Mouse (Mus musculus): Measurements from ENCODE around the gene Tmem132c. TPM values are rescaled to one million over a fixed set of nuclear protein-coding genes. Genes with fewer than 3 reads are reported as not detected.

The Tmem132c gene
- polyA plus RNA-seq, 1 experiment from 2014 or later, result 44.7 TPM

- H3K36me3 ChIP-seq, result peaks cover 58% of the 10 kb centered on the region
- H3K4me3 ChIP-seq, result no peak overlapping the region
- WGBS, result 91% methylated on average over 17 of the region's 17 CpGs
- H3K27me3 ChIP-seq (ENCODE audit: low read depth, poor library complexity, severe bottlenecking), result no peaks in the 10 kb centered on the region
- no peaks in the 10 kb centered on the region for H3K9me3 ChIP-seq (replicated peaks)
- DNase-seq (ENCODE audit: low spot score), result no peak
- H3K27ac ChIP-seq, result 0 out of 2 replicates have a peak overlapping the region, but pooled peaks have one; percentile 6
- peaks cover 26% of the 10 kb centered on the region for H3K4me1 ChIP-seq
Observed at GRCm38 (mm10) chr5:127290461-127291250, 49.0 kb downstream of the Tmem132c start.

GRCm38 (mm10) chr5:127291581-127291980 lies 50.0 kb downstream of the Tmem132c start:
- WGBS, result 85% methylated on average over 7 of the region's 7 CpGs
- H3K4me1 ChIP-seq, result peaks cover 34% of the 10 kb centered on the region
- H3K9me3 ChIP-seq (replicated peaks), result no peaks in the 10 kb centered on the region
- H3K36me3 ChIP-seq, result peaks cover 50% of the 10 kb centered on the region
- H3K27me3 ChIP-seq (ENCODE audit: low read depth, poor library complexity, severe bottlenecking), result no peaks in the 10 kb centered on the region
- no peak overlapping the region for H3K4me3 ChIP-seq
- no peak for DNase-seq (ENCODE audit: low spot score)
- H3K27ac ChIP-seq, result no peak overlapping the region

- Histone ChIP-seq H3K36me3 (peaks cover 43% of the 10 kb centered on the region), H3K4me1 (peaks cover 55% of the 10 kb centered on the region), H3K9me3 (replicated peaks) (no peaks in the 10 kb centered on the region), H3K27me3 (ENCODE audit: low read depth, poor library complexity, severe bottlenecking) (no peaks in the 10 kb centered on the region), H3K27ac (no peak overlapping the region), H3K4me3 (no peak overlapping the region)
- 70% methylated on average over 3 of the region's 3 CpGs for WGBS
- no peak for DNase-seq (ENCODE audit: low spot score)
Observed at GRCm38 (mm10) chr5:127293698-127294097, 52.1 kb downstream of the Tmem132c start.

GRCm38 (mm10) chr5:127297461-127297860 lies 55.9 kb downstream of the Tmem132c start:
- DNase-seq (ENCODE audit: low spot score), result no peak
- Histone ChIP-seq H3K4me3 (no peak overlapping the region), H3K36me3 (peaks cover 20% of the 10 kb centered on the region; the same call in 1 of the 2 replicates), H3K27ac (peak overlapping the region; percentile 31; the same call in 1 of the 2 replicates), H3K4me1 (peaks cover 67% of the 10 kb centered on the region), H3K9me3 (replicated peaks) (no peaks in the 10 kb centered on the region), H3K27me3 (ENCODE audit: low read depth, poor library complexity, severe bottlenecking) (no peaks in the 10 kb centered on the region)
- WGBS, result 40% methylated on average over 5 of the region's 5 CpGs

- Histone ChIP-seq H3K27me3 (ENCODE audit: low read depth, poor library complexity, severe bottlenecking) (no peaks in the 10 kb centered on the region), H3K4me3 (no peak overlapping the region), H3K4me1 (peaks cover 67% of the 10 kb centered on the region), H3K36me3 (peaks cover 14% of the 10 kb centered on the region; the same call in 1 of the 2 replicates), H3K9me3 (replicated peaks) (no peaks in the 10 kb centered on the region), H3K27ac (peak overlapping the region; percentile 66; the same call in 1 of the 2 replicates)
- no peak for DNase-seq (ENCODE audit: low spot score)
- WGBS, result 39% methylated on average over 2 of the region's 2 CpGs
Observed at GRCm38 (mm10) chr5:127298060-127298459, 56.5 kb downstream of the Tmem132c start.

- H3K27me3 ChIP-seq (ENCODE audit: low read depth, poor library complexity, severe bottlenecking), result no peaks in the 10 kb centered on the region
- no peaks in the 10 kb centered on the region for H3K9me3 ChIP-seq (replicated peaks)
- H3K4me3 ChIP-seq, result no peak overlapping the region
- peak overlapping the region; percentile 46 for H3K27ac ChIP-seq
- DNase-seq (ENCODE audit: low spot score), result no peak
- peaks cover 61% of the 10 kb centered on the region for H3K4me1 ChIP-seq
- 3% methylated on average over 1 of the region's 1 CpGs for WGBS
- H3K36me3 ChIP-seq, result peaks cover 6% of the 10 kb centered on the region; the same call in 1 of the 2 replicates
Observed at GRCm38 (mm10) chr5:127299010-127299409, 57.4 kb downstream of the Tmem132c start.

- peak overlapping the region; percentile 34 for H3K27ac ChIP-seq
- no peaks in the 10 kb centered on the region; the same call in 1 of the 2 replicates for H3K36me3 ChIP-seq
- H3K27me3 ChIP-seq (ENCODE audit: low read depth, poor library complexity, severe bottlenecking), result no peaks in the 10 kb centered on the region
- no peaks in the 10 kb centered on the region for H3K9me3 ChIP-seq (replicated peaks)
- no peak for DNase-seq (ENCODE audit: low spot score)
- H3K4me1 ChIP-seq, result peaks cover 65% of the 10 kb centered on the region
- WGBS, result 78% methylated on average over 8 of the region's 8 CpGs
- H3K4me3 ChIP-seq, result no peak overlapping the region
Observed at GRCm38 (mm10) chr5:127300597-127301254, 59.1 kb downstream of the Tmem132c start.

GRCm38 (mm10) chr5:127305312-127305711 lies 63.7 kb downstream of the Tmem132c start:
- Histone ChIP-seq H3K27ac (0 out of 2 replicates have a peak overlapping the region, but pooled peaks have one; percentile 62), H3K36me3 (no peaks in the 10 kb centered on the region; the same call in 1 of the 2 replicates), H3K4me1 (peaks cover 59% of the 10 kb centered on the region), H3K27me3 (ENCODE audit: low read depth, poor library complexity, severe bottlenecking) (no peaks in the 10 kb centered on the region), H3K9me3 (replicated peaks) (no peaks in the 10 kb centered on the region), H3K4me3 (no peak overlapping the region)
- WGBS, result 72% methylated on average over 5 of the region's 5 CpGs
- no peak for DNase-seq (ENCODE audit: low spot score)

GRCm38 (mm10) chr5:127305719-127306118 lies 64.1 kb downstream of the Tmem132c start:
- Histone ChIP-seq H3K4me3 (no peak overlapping the region), H3K27me3 (ENCODE audit: low read depth, poor library complexity, severe bottlenecking) (no peaks in the 10 kb centered on the region), H3K36me3 (no peaks in the 10 kb centered on the region; the same call in 1 of the 2 replicates), H3K27ac (peak overlapping the region; percentile 62), H3K9me3 (replicated peaks) (no peaks in the 10 kb centered on the region), H3K4me1 (peaks cover 59% of the 10 kb centered on the region)
- WGBS, result 36% methylated on average over 5 of the region's 5 CpGs
- no peak for DNase-seq (ENCODE audit: low spot score)

- no peak overlapping the region for H3K4me3 ChIP-seq
- H3K36me3 ChIP-seq, result no peaks in the 10 kb centered on the region; the same call in 1 of the 2 replicates
- H3K27ac ChIP-seq, result peak overlapping the region; percentile 66
- no peak for DNase-seq (ENCODE audit: low spot score)
- peaks cover 66% of the 10 kb centered on the region for H3K4me1 ChIP-seq
- H3K9me3 ChIP-seq (replicated peaks), result no peaks in the 10 kb centered on the region
- H3K27me3 ChIP-seq (ENCODE audit: low read depth, poor library complexity, severe bottlenecking), result no peaks in the 10 kb centered on the region
- WGBS, result 11% methylated on average over 1 of the region's 1 CpGs
Observed at GRCm38 (mm10) chr5:127306726-127307125, 65.1 kb downstream of the Tmem132c start.

- Histone ChIP-seq H3K36me3 (peaks cover 11% of the 10 kb centered on the region), H3K9me3 (replicated peaks) (no peaks in the 10 kb centered on the region), H3K27ac (peak overlapping the region; percentile 86), H3K4me3 (peak overlapping the region; percentile 32), H3K27me3 (ENCODE audit: low read depth, poor library complexity, severe bottlenecking) (no peaks in the 10 kb centered on the region), H3K4me1 (peaks cover 76% of the 10 kb centered on the region)
- WGBS, result 6% methylated on average over 14 of the region's 14 CpGs
- DNase-seq (ENCODE audit: low spot score), result peak; percentile 79
Observed at GRCm38 (mm10) chr5:127310318-127311004, 68.9 kb downstream of the Tmem132c start.

GRCm38 (mm10) chr5:127311005-127311331 lies 69.4 kb downstream of the Tmem132c start:
- Histone ChIP-seq H3K4me1 (peaks cover 71% of the 10 kb centered on the region), H3K27me3 (ENCODE audit: low read depth, poor library complexity, severe bottlenecking) (no peaks in the 10 kb centered on the region), H3K4me3 (peak overlapping the region; percentile 32), H3K27ac (peak overlapping the region; percentile 86), H3K9me3 (replicated peaks) (no peaks in the 10 kb centered on the region), H3K36me3 (peaks cover 13% of the 10 kb centered on the region)
- 19% methylated on average over 2 of the region's 2 CpGs for WGBS
- DNase-seq (ENCODE audit: low spot score), result no peak

All from limb, embryonic 10.5 days (tissue).